Mouse (Mus musculus): ENCODE measurements around the gene Heatr9.

DNA sequence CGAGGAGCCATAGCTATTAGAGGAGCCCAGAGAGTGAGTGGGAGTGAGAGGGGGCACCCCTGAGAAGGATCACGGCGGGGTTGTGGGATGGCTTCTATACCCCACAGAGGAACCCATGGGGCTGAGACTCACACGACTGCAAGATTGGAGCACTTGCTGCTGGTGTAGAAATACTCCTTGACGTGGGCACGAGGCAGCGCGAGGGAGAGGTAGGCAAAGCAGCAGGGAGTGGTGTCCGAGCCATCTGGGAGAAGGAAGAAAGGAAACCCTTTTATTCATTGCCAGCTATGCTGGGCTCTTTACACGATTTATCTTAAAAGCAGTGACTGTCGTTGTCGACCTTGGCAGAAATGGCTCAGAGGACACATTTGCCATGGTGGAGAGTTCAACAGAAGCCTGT lies 7.0 kb upstream of the Heatr9 start:
- TF ChIP-seq POLR2A (IDR thresholded peaks at IDR 0.05; ENCODE audit: control insufficient read depth, extremely low read depth, insufficient read depth, low read length, poor library complexity) (no peak), CTCF (IDR thresholded peaks at IDR 0.05; ENCODE audit: borderline replicate concordance, control insufficient read depth, extremely low read depth, insufficient read depth, low read length, poor library complexity) (no peak)
